Mouse (Mus musculus) embryonic facial prominence, embryonic 15.5 days (tissue): ENCODE results near the gene Atraid. TPM values are rescaled to one million over a fixed set of nuclear protein-coding genes. Genes with fewer than 3 reads are reported as not detected.

Experiments
- ATAC-seq: fragments of 200-750 bp; cut with Nextera tagmentation; 2 replicates; pipeline ENCODE4 v1.8.0; 2017; ENCODE audit warnings: low read depth, moderate TSS enrichment; ENCODE audit not compliant: insufficient number of reproducible peaks, low FRiP score, low TSS enrichment
- H3K27ac ChIP-seq: fragments of 300-500 bp; sonication (generic); replicated peaks from 2 replicates; pipeline ENCODE4 v1.5.1; 2015; ENCODE audit warnings: mild to moderate bottlenecking, inconsistent platforms
- H3K27me3 ChIP-seq: fragments of 300-500 bp; sonication (generic); 2 replicates; pipeline ENCODE4 v1.6.1; 2015; ENCODE audit warnings: inconsistent platforms
- H3K36me3 ChIP-seq: fragments of 300-500 bp; sonication (generic); 2 replicates; pipeline ENCODE4 v1.6.1; 2015; ENCODE audit warnings: mild to moderate bottlenecking, inconsistent platforms
- H3K4me1 ChIP-seq: fragments of 300-500 bp; sonication (generic); 2 replicates; pipeline ENCODE4 v1.6.1; 2015; ENCODE audit warnings: inconsistent platforms
- H3K4me2 ChIP-seq: fragments of 300-500 bp; sonication (generic); replicated peaks from 2 replicates; pipeline ENCODE4 v1.6.1; 2015; ENCODE audit warnings: mild to moderate bottlenecking, inconsistent platforms
- H3K4me3 ChIP-seq: fragments of 300-500 bp; sonication (generic); replicated peaks from 2 replicates; pipeline ENCODE4 v1.5.1; 2015; ENCODE audit warnings: mild to moderate bottlenecking, inconsistent platforms
- H3K9ac ChIP-seq: fragments of 300-500 bp; sonication (generic); 2 replicates; pipeline ENCODE4 v1.6.1; 2015; ENCODE audit warnings: inconsistent platforms
- H3K9me3 ChIP-seq: fragments of 300-500 bp; sonication (generic); replicated peaks from 2 replicates; pipeline ENCODE4 v1.6.1; 2016; ENCODE audit warnings: inconsistent platforms
- WGBS: fragments of 180-500 bp; shearing (Covaris S2); methylation state at CpG from one replicate; pipeline ENCODE4 v1.1.7; 2015; 5-methylcytosine and 5-hydroxymethylcytosine counted together
- polyA plus RNA-seq: library from polyadenylated mRNA; unstranded; fragments of >200 nt; fragmentation: Nextera tagmentation; extraction: Ambion mirVana; gene quantifications from 2 replicates; pipeline ENCODE4 v1.2.1, GENCODE M21; 2015

Gene Atraid
- polyA plus RNA-seq, 1 experiment from 2014 or later, result 173 TPM

DNA sequence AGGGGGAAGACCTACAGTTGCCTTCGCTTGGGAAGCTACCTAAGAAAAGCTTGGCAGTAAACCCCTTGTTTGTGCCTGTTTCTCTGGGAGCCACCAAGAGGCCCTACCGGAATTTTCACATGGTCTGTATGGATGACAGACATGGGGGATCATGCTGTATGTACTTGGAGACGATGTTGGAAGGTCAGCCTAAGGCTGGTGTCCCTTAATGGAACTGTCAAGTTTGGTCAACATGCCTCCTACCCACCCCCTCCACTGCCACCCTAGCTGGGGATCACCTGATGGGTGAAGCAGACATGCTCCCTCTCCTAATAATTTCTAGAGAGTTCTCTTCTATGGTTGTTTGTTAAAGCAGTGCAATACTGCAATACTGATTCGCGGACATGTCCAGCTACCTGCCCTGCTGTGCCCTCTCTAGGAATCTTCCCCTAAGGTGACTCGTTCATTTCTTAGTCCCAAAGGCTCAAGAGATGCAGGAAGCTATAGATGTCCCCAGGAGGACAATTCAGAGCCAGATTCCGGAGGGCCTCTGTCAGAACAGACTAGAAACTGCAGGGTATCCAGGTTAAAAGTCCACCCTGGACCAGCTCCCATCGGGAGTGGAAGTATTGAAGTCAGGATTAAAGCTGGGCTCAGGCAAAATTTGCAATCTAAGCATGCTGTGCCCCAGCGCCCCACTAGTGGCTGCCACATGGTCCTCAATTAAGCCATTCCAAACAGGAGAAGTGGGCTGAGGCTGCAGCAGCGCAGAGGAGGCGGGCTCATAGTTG, 47.8 kb downstream of the Atraid start:
- ATAC-seq, result no peak
- H3K4me2 ChIP-seq, result peak overlapping the region; percentile 79
- H3K4me1 ChIP-seq, result peaks cover 34% of the 10 kb centered on the region
- H3K9me3 ChIP-seq, result no peaks in the 10 kb centered on the region
- no peak overlapping the region for H3K27ac ChIP-seq
- H3K4me3 ChIP-seq, result peak overlapping the region; percentile 45
- no peak overlapping the region for H3K9ac ChIP-seq
- 24% methylated on average over 11 of the region's 11 CpGs for WGBS
- no peaks in the 10 kb centered on the region for H3K36me3 ChIP-seq
- peaks cover 82% of the 10 kb centered on the region for H3K27me3 ChIP-seq

Other genes starting within 250 kb of the Atraid start
- 36.6 and 46.1 TPM in 2 replicates for gene Mapre3, start 233.7 kb upstream of the Atraid start, polyA plus RNA-seq
- 90.0 and 100.0 TPM in 2 replicates for gene Tmem214, start 180.3 kb upstream of the Atraid start, polyA plus RNA-seq
- gene Agbl5, start 159.6 kb upstream of the Atraid start, polyA plus RNA-seq, result 22.1 and 28.7 TPM in 2 replicates
- 482 and 502 TPM in 2 replicates for gene Ost4, start 140.5 kb upstream of the Atraid start, polyA plus RNA-seq
- 244 and 254 TPM in 2 replicates for gene Emilin1, start 134.9 kb upstream of the Atraid start, polyA plus RNA-seq
- 23.8 and 25.6 TPM in 2 replicates for gene Khk, start 126.9 kb upstream of the Atraid start, polyA plus RNA-seq
- gene Cgref1, start 102.7 kb upstream of the Atraid start, polyA plus RNA-seq, result 32.1 and 34.0 TPM in 2 replicates
- gene Preb, start 88.0 kb upstream of the Atraid start, polyA plus RNA-seq, result 125 and 130 TPM in 2 replicates
- gene Tcf23, start 79.7 kb upstream of the Atraid start, polyA plus RNA-seq, result 0.08 TPM in 1 of 2 replicates, not detected in the other
- 10.8 and 12.0 TPM in 2 replicates for gene Slc5a6, start 612 bp downstream of the Atraid start, polyA plus RNA-seq
- gene Cad, start 6.5 kb downstream of the Atraid start, polyA plus RNA-seq, result 23.5 and 26.4 TPM in 2 replicates
- not detected in 2 replicates for gene Dnajc5g, start 58.0 kb downstream of the Atraid start, polyA plus RNA-seq
- gene Slc30a3, start 59.9 kb downstream of the Atraid start, polyA plus RNA-seq, result 0.60 and 0.92 TPM in 2 replicates
- 10.2 and 13.7 TPM in 2 replicates for gene Trim54, start 68.4 kb downstream of the Atraid start, polyA plus RNA-seq
- gene Ucn, start 90.5 kb downstream of the Atraid start, polyA plus RNA-seq, result not detected in 2 replicates
- 67.3 and 73.4 TPM in 2 replicates for gene Mpv17, start 105.9 kb downstream of the Atraid start, polyA plus RNA-seq
- gene Gm29609, start 131.6 kb downstream of the Atraid start, polyA plus RNA-seq, result 1.1 and 3.0 TPM in 2 replicates
- 69.0 and 71.5 TPM in 2 replicates for gene Gtf3c2, start 131.8 kb downstream of the Atraid start, polyA plus RNA-seq
- 138 and 150 TPM in 2 replicates for gene Snx17, start 144.9 kb downstream of the Atraid start, polyA plus RNA-seq
- gene Eif2b4, start 145.1 kb downstream of the Atraid start, polyA plus RNA-seq, result 74.4 and 74.7 TPM in 2 replicates
- gene Zfp513, start 154.0 kb downstream of the Atraid start, polyA plus RNA-seq, result 12.2 and 12.5 TPM in 2 replicates
- 113 and 115 TPM in 2 replicates for gene Ppm1g, start 172.4 kb downstream of the Atraid start, polyA plus RNA-seq
- 175 and 178 TPM in 2 replicates for gene Nrbp1, start 192.6 kb downstream of the Atraid start, polyA plus RNA-seq
- gene Gm9970, start 192.9 kb downstream of the Atraid start, polyA plus RNA-seq, result 0.99 TPM in 1 of 2 replicates, not detected in the other
- 21.8 and 23.5 TPM in 2 replicates for gene Krtcap3, start 203.4 kb downstream of the Atraid start, polyA plus RNA-seq
- gene Ift172, start 242.8 kb downstream of the Atraid start, polyA plus RNA-seq, result 39.4 and 39.5 TPM in 2 replicates
- gene Fndc4, start 247.8 kb downstream of the Atraid start, polyA plus RNA-seq, result 85.5 and 89.8 TPM in 2 replicates
- 0.15 and 0.30 TPM in 2 replicates for gene Gckr, start 249.1 kb downstream of the Atraid start, polyA plus RNA-seq